10 mouse cellular contexts compared by ENCODE assay signal in genomic region chr10:22813317-22813960, GRCm38 (mm10). TPM values are rescaled to one million over a fixed set of nuclear protein-coding genes. Genes with fewer than 3 reads are reported as not detected.
DNase-seq lines count a peak whose midpoint lies in the region; ATAC-seq and TF ChIP-seq lines count a peak whose summit lies in the region.
"Had no signal": no experiment of that assay in that cellular context is flagged by ENCODE, and none has a peak within 500 bp of the region (broad histone marks: within the 10 kb centered on the region; RNA-seq: fewer than 3 reads in every experiment).

No protein-coding gene starts in this region.

- intact Hi-C loops in heart, postnatal 25 days (cut with DNase I): no loop called here
- intact Hi-C loops in heart, postnatal 10 days (cut with DNase I): no loop called here
- intact Hi-C loops in left cerebral cortex, postnatal 36 days (cut with DNase I): loop anchor here (10.0 kb wide), 1 partner anchor 531 kb away; no protein-coding TSS in a partner anchor

- peak overlapping the region; percentile 1; the same call in 1 of the 2 replicates for H3K4me3 ChIP-seq in bone marrow macrophage, adult 2 months (ENCODE audit: insufficient read depth, low read length)

- H3K27ac ChIP-seq in bone marrow macrophage, adult 2 months (ENCODE audit: insufficient read depth, low read depth, low read length): no peak overlapping the region

- no peak for TF ChIP-seq CTCF in bone marrow macrophage, adult 2 months (IDR thresholded peaks at IDR 0.05; ENCODE audit: low read depth, low read length)

- no peaks in the 10 kb centered on the region for H3K4me1 ChIP-seq in bone marrow macrophage, adult 2 months (ENCODE audit: control insufficient read depth, insufficient read depth, low read length)

- no peak for ATAC-seq in erythroid progenitor cell, adult 5-6 weeks (replicated peaks; ENCODE audit: low FRiP score, poor library complexity, severe bottlenecking)

- peak; percentile 23 to 58 for DNase-seq in heart, adult 18-20 months
- DNase-seq in heart, postnatal 25 days (ENCODE audit: low spot score): no peak
- DNase-seq in heart, postnatal 10 days: peak; percentile 35 to 48
- peak; percentile 19 for DNase-seq in lung, postnatal 14 days
- DNase-seq in frontal cortex, adult 2 months (ENCODE audit: extremely low spot score in 1 of 2, low spot score in 1 of 2): no peak
- no peak for DNase-seq in left cerebral cortex, postnatal 36 days (ENCODE audit: low spot score in 2 of 2)
- DNase-seq: right cerebral cortex, postnatal 25 days had no signal

- TF ChIP-seq POLR2A in bone marrow macrophage, adult 2 months (IDR thresholded peaks at IDR 0.05; ENCODE audit: borderline replicate concordance, low read depth, low read length): no peak

RNA-seq across cellular contexts. Expression of gene Tcf21, which starts 6.5 kb away (rescaled TPM):
- total RNA-seq in heart, adult 18-20 months (2021): 1 to 10 TPM; 7.0 to 7.7 TPM
- 10 to 100 TPM; 10.9 to 14.4 TPM for total RNA-seq in heart, postnatal 25 days (2021)
- not detected in 2 replicates for polyA plus RNA-seq in bone marrow macrophage, adult 2 months (2012; ENCODE audit: insufficient read depth, insufficient read length, missing spikeins)
- 10 to 100 TPM; 32.5 to 33.1 TPM for total RNA-seq in heart, postnatal 10 days (2021)
- not detected in 2 replicates for polyA plus RNA-seq in frontal cortex, adult 2 months (2012; rRNA removed)
- total RNA-seq in left cerebral cortex, postnatal 36 days (2021): not detected
- total RNA-seq in erythroid progenitor cell, adult 5-6 weeks (2015; ENCODE audit: low replicate concordance): not detected in 2 replicates
- not detected in 2 replicates for total RNA-seq in erythroid progenitor cell, adult 5-6 weeks (2017; ENCODE audit: low replicate concordance)
- polyA plus RNA-seq: C2C12 had no signal

Comparison
In these comparisons a context has a peak if more than half of its experiments do, and no peak if none do; other contexts are left out.
1. DNase-seq: peak in heart, adult 18-20 months (2 of 2), heart, postnatal 10 days (2 of 2) and lung, postnatal 14 days (single experiment); none in heart, postnatal 25 days (single experiment), frontal cortex, adult 2 months (0 of 2) and left cerebral cortex, postnatal 36 days (0 of 2).
2. RNA of gene Tcf21, which starts 6.5 kb away (total RNA-seq): 32.5 to 33.1 TPM in heart, postnatal 10 days, 10.9 to 14.4 TPM in heart, postnatal 25 days and 7.0 to 7.7 TPM in heart, adult 18-20 months; not detected in left cerebral cortex, postnatal 36 days and not detected in erythroid progenitor cell, adult 5-6 weeks; every median in the first group is over 4 times any median in the second.